Mouse (Mus musculus): ENCODE data around the gene Epx. TPM values are rescaled to one million over a fixed set of nuclear protein-coding genes. Genes with fewer than 3 reads are reported as not detected.
"Not testable (repeated sequence)": the region's sequence is repeated elsewhere in the genome, so short reads cannot be mapped to it uniquely, and the experiment has no call there.

Epx gene
- polyA plus RNA-seq, 2 experiments: 0.40 to 0.80 TPM

GRCm38 (mm10) chr11:87871766-87872165 lies 3.6 kb downstream of the Epx start:
- 23% methylated on average over 8 of the region's 8 CpGs for WGBS
- TF ChIP-seq POLR2A (IDR thresholded peaks at IDR 0.05; ENCODE audit: borderline replicate concordance, extremely low read depth, insufficient read depth, insufficient read length): no peak
- peaks cover 7% of the 10 kb centered on the region; the same call in 1 of the 2 replicates for H3K4me1 ChIP-seq (ENCODE audit: control insufficient read depth, insufficient read depth, low read length)
- ATAC-seq (ENCODE audit: low FRiP score, low read depth) (no peak), DNase-seq (ENCODE audit: low spot score) (no peak)
- H3K27me3 ChIP-seq (ENCODE audit: control insufficient read depth, insufficient read depth, low read length): no peaks in the 10 kb centered on the region
- H3K27ac ChIP-seq (replicated peaks; ENCODE audit: low read depth, low read length): no peak overlapping the region
- H3K4me2 ChIP-seq (replicated peaks; ENCODE audit: low read depth, low read length, severe bottlenecking): peak overlapping the region; percentile 11; the same call in 1 of the 2 replicates
- no peak overlapping the region for H3K4me3 ChIP-seq (replicated peaks; ENCODE audit: low read length)
- H3K9ac ChIP-seq (ENCODE audit: low read depth, low read length, severe bottlenecking): no peak overlapping the region
- no peaks in the 10 kb centered on the region for H3K36me3 ChIP-seq (ENCODE audit: control insufficient read depth, insufficient read depth, low read length)
- no peaks in the 10 kb centered on the region for H3K9me3 ChIP-seq (ENCODE audit: control insufficient read depth, low read length)

GRCm38 (mm10) chr11:87870096-87870495 lies 5.2 kb downstream of the Epx start:
- Histone ChIP-seq H3K27ac (replicated peaks; ENCODE audit: low read depth, low read length) (no peak overlapping the region), H3K9ac (ENCODE audit: low read depth, low read length, severe bottlenecking) (no peak overlapping the region), H3K4me3 (replicated peaks; ENCODE audit: low read length) (no peak overlapping the region), H3K27me3 (ENCODE audit: control insufficient read depth, insufficient read depth, low read length) (no peaks in the 10 kb centered on the region), H3K4me2 (replicated peaks; ENCODE audit: low read depth, low read length, severe bottlenecking) (no peak overlapping the region), H3K9me3 (ENCODE audit: control insufficient read depth, low read length) (no peaks in the 10 kb centered on the region), H3K4me1 (ENCODE audit: control insufficient read depth, insufficient read depth, low read length) (peaks cover 7% of the 10 kb centered on the region; the same call in 1 of the 2 replicates), H3K36me3 (ENCODE audit: control insufficient read depth, insufficient read depth, low read length) (no peaks in the 10 kb centered on the region)
- no peak for TF ChIP-seq POLR2A (IDR thresholded peaks at IDR 0.05; ENCODE audit: borderline replicate concordance, extremely low read depth, insufficient read depth, insufficient read length)
- no peak for ATAC-seq (ENCODE audit: low FRiP score, low read depth)
- 80% methylated on average over 2 of the region's 2 CpGs for WGBS
- DNase-seq (ENCODE audit: low spot score): no peak

GRCm38 (mm10) chr11:87866891-87867290 lies 8.4 kb downstream of the Epx start:
- H3K27ac ChIP-seq (replicated peaks; ENCODE audit: low read depth, low read length); H3K4me3 ChIP-seq (replicated peaks; ENCODE audit: low read length); ATAC-seq (ENCODE audit: low FRiP score, low read depth); H3K4me2 ChIP-seq (replicated peaks; ENCODE audit: low read depth, low read length, severe bottlenecking); H3K27me3 ChIP-seq (ENCODE audit: control insufficient read depth, insufficient read depth, low read length); H3K36me3 ChIP-seq (ENCODE audit: control insufficient read depth, insufficient read depth, low read length); H3K9ac ChIP-seq (ENCODE audit: low read depth, low read length, severe bottlenecking); H3K9me3 ChIP-seq (ENCODE audit: control insufficient read depth, low read length); H3K4me1 ChIP-seq (ENCODE audit: control insufficient read depth, insufficient read depth, low read length); DNase-seq (ENCODE audit: low spot score): not testable (repeated sequence)
- WGBS: 88% methylated on average over 1 of the region's 2 CpGs

GRCm38 (mm10) chr11:87862805-87863204 lies 12.5 kb downstream of the Epx start:
- Histone ChIP-seq H3K9me3 (ENCODE audit: control insufficient read depth, low read length) (no peaks in the 10 kb centered on the region), H3K36me3 (ENCODE audit: control insufficient read depth, insufficient read depth, low read length) (peaks cover 41% of the 10 kb centered on the region), H3K4me2 (replicated peaks; ENCODE audit: low read depth, low read length, severe bottlenecking) (no peak overlapping the region), H3K4me3 (replicated peaks; ENCODE audit: low read length) (no peak overlapping the region), H3K27me3 (ENCODE audit: control insufficient read depth, insufficient read depth, low read length) (no peaks in the 10 kb centered on the region), H3K4me1 (ENCODE audit: control insufficient read depth, insufficient read depth, low read length) (no peaks in the 10 kb centered on the region), H3K27ac (replicated peaks; ENCODE audit: low read depth, low read length) (no peak overlapping the region), H3K9ac (ENCODE audit: low read depth, low read length, severe bottlenecking) (no peak overlapping the region)
- TF ChIP-seq POLR2A (IDR thresholded peaks at IDR 0.05; ENCODE audit: borderline replicate concordance, extremely low read depth, insufficient read depth, insufficient read length): no peak
- ATAC-seq (ENCODE audit: low FRiP score, low read depth): no peak
- WGBS: 91% methylated on average over 13 of the region's 13 CpGs
- no peak for DNase-seq (ENCODE audit: low spot score)

- WGBS: 86% methylated on average over 9 of the region's 9 CpGs
- no peak overlapping the region for H3K27ac ChIP-seq (replicated peaks; ENCODE audit: low read depth, low read length)
These were observed 14.9 kb downstream of the Epx start for GRCm38 (mm10) chr11:87860426-87860825.

GRCm38 (mm10) chr11:87859273-87859672 lies 16.1 kb downstream of the Epx start:
- WGBS: 90% methylated on average over 11 of the region's 11 CpGs
- Histone ChIP-seq H3K9ac (ENCODE audit: low read depth, low read length, severe bottlenecking) (no peak overlapping the region), H3K36me3 (ENCODE audit: control insufficient read depth, insufficient read depth, low read length) (peaks cover 55% of the 10 kb centered on the region), H3K9me3 (ENCODE audit: control insufficient read depth, low read length) (no peaks in the 10 kb centered on the region), H3K4me3 (replicated peaks; ENCODE audit: low read length) (no peak overlapping the region), H3K27me3 (ENCODE audit: control insufficient read depth, insufficient read depth, low read length) (no peaks in the 10 kb centered on the region), H3K4me1 (ENCODE audit: control insufficient read depth, insufficient read depth, low read length) (no peaks in the 10 kb centered on the region), H3K27ac (replicated peaks; ENCODE audit: low read depth, low read length) (no peak overlapping the region), H3K4me2 (replicated peaks; ENCODE audit: low read depth, low read length, severe bottlenecking) (no peak overlapping the region)
- ATAC-seq (ENCODE audit: low FRiP score, low read depth) (no peak), DNase-seq (ENCODE audit: low spot score) (no peak)
- no peak for TF ChIP-seq POLR2A (IDR thresholded peaks at IDR 0.05; ENCODE audit: borderline replicate concordance, extremely low read depth, insufficient read depth, insufficient read length)

More at GRCm38 (mm10) chr11:87860426-87860825, 14.9 kb downstream of the Epx start:
- Histone ChIP-seq H3K36me3 (ENCODE audit: control insufficient read depth, insufficient read depth, low read length) (peaks cover 55% of the 10 kb centered on the region), H3K9ac (ENCODE audit: low read depth, low read length, severe bottlenecking) (no peak overlapping the region), H3K27me3 (ENCODE audit: control insufficient read depth, insufficient read depth, low read length) (no peaks in the 10 kb centered on the region), H3K4me3 (replicated peaks; ENCODE audit: low read length) (no peak overlapping the region), H3K9me3 (ENCODE audit: control insufficient read depth, low read length) (no peaks in the 10 kb centered on the region), H3K4me1 (ENCODE audit: control insufficient read depth, insufficient read depth, low read length) (no peaks in the 10 kb centered on the region), H3K4me2 (replicated peaks; ENCODE audit: low read depth, low read length, severe bottlenecking) (no peak overlapping the region)
- TF ChIP-seq POLR2A (IDR thresholded peaks at IDR 0.05; ENCODE audit: borderline replicate concordance, extremely low read depth, insufficient read depth, insufficient read length): no peak
- no peak for ATAC-seq (ENCODE audit: low FRiP score, low read depth)
- DNase-seq (ENCODE audit: low spot score): no peak

All from limb, embryonic 14.5 days (tissue).